Mouse (Mus musculus) liver, embryonic 15.5 days (tissue): ENCODE data around the gene R3hdm4. TPM values are rescaled to one million over a fixed set of nuclear protein-coding genes. Genes with fewer than 3 reads are reported as not detected.

Source experiments
- ATAC-seq: fragments of 200-750 bp; cut with Nextera tagmentation; 2 replicates; pipeline ENCODE4 v1.8.0; 2017; ENCODE audit warnings: moderate number of reproducible peaks, mild to moderate bottlenecking, moderate library complexity; ENCODE audit not compliant: insufficient read depth
- H3K27ac ChIP-seq: fragments of 300-500 bp; sonication (generic); replicated peaks from 2 replicates; pipeline ENCODE4 v1.5.1; 2015; ENCODE audit warnings: mild to moderate bottlenecking, inconsistent platforms
- H3K27me3 ChIP-seq: fragments of 300-500 bp; sonication (generic); 2 replicates; pipeline ENCODE4 v1.6.1; 2015; ENCODE audit warnings: mild to moderate bottlenecking, inconsistent platforms
- H3K36me3 ChIP-seq: fragments of 300-500 bp; sonication (generic); replicated peaks from 2 replicates; pipeline ENCODE4 v1.6.1; 2015; ENCODE audit warnings: moderate library complexity, mild to moderate bottlenecking, inconsistent platforms
- H3K4me1 ChIP-seq: fragments of 300-500 bp; sonication (generic); replicated peaks from 2 replicates; pipeline ENCODE4 v1.6.1; 2015; ENCODE audit warnings: inconsistent platforms
- H3K4me2 ChIP-seq: fragments of 300-500 bp; sonication (generic); 2 replicates; pipeline ENCODE4 v1.6.1; 2015; ENCODE audit warnings: moderate library complexity, mild to moderate bottlenecking, inconsistent platforms
- H3K4me3 ChIP-seq: fragments of 300-500 bp; sonication (generic); replicated peaks from 2 replicates; pipeline ENCODE4 v1.5.1; 2015; ENCODE audit warnings: mild to moderate bottlenecking, inconsistent platforms
- H3K9ac ChIP-seq: fragments of 300-500 bp; sonication (generic); 2 replicates; pipeline ENCODE4 v1.6.1; 2015; ENCODE audit warnings: moderate library complexity, mild to moderate bottlenecking, inconsistent platforms
- H3K9me3 ChIP-seq: fragments of 300-500 bp; sonication (generic); replicated peaks from 2 replicates; pipeline ENCODE4 v1.6.1; 2016; ENCODE audit warnings: inconsistent platforms
- WGBS: fragments of 180-500 bp; shearing (Covaris S2); methylation state at CpG from one replicate; pipeline ENCODE4 v1.1.7; 2015; ENCODE audit warnings: mixed read lengths; ENCODE audit not compliant: insufficient replicate concordance; 5-methylcytosine and 5-hydroxymethylcytosine counted together
- polyA plus RNA-seq: library from polyadenylated mRNA; unstranded; fragments of >200 nt; fragmentation: Nextera tagmentation; extraction: Ambion mirVana; gene quantifications from 2 replicates; pipeline ENCODE4 v1.2.1, GENCODE M21; 2015

R3hdm4 gene
- polyA plus RNA-seq, 1 experiment from 2014 or later: 52.4 TPM

DNA sequence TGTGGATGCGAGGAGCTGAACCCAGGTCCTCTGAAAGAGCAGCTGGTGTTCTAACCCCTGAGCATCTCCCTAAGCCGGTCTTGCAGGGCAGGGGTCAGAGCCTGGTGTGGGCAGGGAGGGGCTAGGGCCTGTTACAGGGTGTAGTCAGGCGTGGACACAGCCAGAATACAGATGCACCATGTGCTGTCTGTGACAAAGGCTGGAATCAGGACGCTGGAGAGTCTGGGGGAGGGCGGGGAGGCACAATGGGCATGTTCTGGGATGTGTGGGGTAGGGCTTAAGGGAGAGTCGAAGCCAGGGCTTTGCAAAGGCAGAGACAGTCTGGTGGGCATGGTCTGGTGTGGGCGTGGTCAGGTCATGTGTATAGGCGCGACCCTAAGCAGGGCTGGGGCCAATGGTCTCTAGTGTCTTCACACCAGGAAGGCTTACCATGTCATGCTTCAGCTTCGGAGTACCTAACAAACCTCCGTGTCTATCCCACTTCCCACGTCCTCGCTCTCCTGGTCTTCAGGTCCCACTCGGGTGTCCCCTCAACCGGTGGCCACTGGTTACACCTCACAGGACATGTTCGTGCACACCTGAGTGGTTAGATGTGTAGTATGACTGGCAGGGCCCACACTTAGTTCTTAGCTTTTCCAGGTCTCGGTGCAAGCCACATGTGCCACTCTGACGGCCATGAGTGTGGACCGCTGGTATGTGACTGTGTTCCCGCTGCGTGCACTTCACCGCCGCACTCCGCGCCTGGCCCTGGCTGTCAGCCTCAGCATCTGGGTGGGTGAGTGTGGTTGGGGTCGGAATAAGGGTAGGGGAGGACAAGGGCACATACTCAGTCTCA lies 735 bp downstream of the R3hdm4 start:
- Histone ChIP-seq H3K27me3 (peaks cover 67% of the 10 kb centered on the region), H3K9ac (no peak overlapping the region), H3K9me3 (no peaks in the 10 kb centered on the region), H3K27ac (no peak overlapping the region), H3K4me3 (0 out of 2 replicates have a peak overlapping the region, but pooled peaks have one; percentile 7), H3K4me2 (no peak overlapping the region), H3K4me1 (peaks cover 73% of the 10 kb centered on the region), H3K36me3 (no peaks in the 10 kb centered on the region)
- ATAC-seq: no peak
- 28% methylated on average over 26 of the region's 26 CpGs for WGBS

DNA sequence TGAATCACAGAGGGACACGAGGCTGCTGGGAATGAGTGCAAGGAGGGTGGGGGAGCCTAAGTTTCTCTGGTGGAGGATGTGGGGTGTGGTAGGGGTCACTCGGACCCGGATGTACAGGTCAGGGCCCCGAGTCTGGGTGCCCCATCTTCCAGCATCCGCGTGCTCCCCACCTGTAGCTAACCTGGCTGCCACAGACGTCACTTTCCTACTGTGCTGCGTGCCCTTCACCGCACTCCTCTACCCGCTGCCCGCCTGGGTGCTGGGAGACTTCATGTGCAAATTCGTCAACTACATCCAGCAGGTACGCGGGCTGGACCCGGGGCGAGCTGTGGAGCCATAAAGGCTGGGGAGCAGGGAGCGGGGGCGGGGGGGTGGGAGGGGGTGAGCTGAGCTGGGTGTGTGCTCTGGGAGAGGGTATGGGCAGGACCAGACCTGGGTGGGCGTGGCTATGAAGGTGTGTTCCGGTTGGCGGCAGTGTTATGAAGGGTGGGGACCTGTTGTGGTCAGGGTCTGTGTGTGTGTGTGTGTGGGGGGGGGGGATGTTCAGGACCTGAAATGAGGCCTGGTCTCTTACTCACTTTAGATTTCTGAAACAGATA lies 1.7 kb downstream of the R3hdm4 start:
- Histone ChIP-seq H3K27me3 (peaks cover 67% of the 10 kb centered on the region), H3K4me1 (peaks cover 78% of the 10 kb centered on the region), H3K9me3 (no peaks in the 10 kb centered on the region), H3K36me3 (no peaks in the 10 kb centered on the region), H3K4me2 (peak overlapping the region; percentile 41), H3K27ac (no peak overlapping the region), H3K9ac (no peak overlapping the region), H3K4me3 (no peak overlapping the region)
- no peak for ATAC-seq
- WGBS: 11% methylated on average over 21 of the region's 21 CpGs

DNA sequence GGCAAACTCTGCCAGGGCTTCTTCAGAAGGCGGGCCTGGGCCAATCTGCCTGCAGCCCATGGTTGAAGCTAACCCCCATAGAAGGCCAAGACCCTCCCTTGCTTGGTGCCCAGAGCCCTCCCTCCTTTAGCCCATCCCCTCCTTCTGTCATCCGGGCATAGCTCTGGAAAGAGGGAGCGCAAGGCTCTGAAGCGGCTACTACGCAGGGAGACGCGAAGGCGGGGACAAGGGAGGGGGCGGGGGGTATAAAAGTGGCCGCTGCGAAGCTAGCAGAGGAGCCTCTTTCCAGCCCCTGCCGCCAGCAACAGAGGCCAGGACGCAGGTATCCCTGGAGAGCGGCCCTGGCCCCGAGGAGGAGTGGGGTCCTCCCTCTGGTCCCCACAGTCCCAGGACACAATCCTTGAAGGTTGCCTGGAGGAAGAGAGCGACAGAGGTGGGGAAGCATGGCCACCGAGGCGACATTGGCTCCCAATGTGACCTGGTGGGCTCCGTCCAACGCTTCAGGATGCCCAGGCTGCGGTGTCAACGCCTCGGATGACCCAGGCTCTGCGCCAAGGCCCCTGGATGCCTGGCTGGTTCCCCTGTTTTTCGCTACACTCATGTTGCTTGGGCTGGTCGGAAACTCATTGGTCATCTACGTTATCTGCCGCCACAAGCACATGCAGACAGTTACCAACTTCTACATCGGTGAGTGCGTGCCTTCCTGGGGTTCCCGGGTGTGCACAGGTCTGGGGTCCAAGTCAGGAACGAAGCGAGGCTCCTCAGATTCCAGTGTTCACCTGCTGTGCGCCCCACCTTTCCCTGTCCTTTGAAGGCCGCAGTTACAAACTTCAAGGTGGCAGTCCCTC lies 2.6 kb downstream of the R3hdm4 start:
- H3K4me1 ChIP-seq: peaks cover 86% of the 10 kb centered on the region
- H3K9ac ChIP-seq: 0 out of 2 replicates have a peak overlapping the region, but pooled peaks have one; percentile 6
- H3K36me3 ChIP-seq: no peaks in the 10 kb centered on the region
- H3K4me2 ChIP-seq: peak overlapping the region; percentile 41
- ATAC-seq: no peak
- peaks cover 65% of the 10 kb centered on the region for H3K27me3 ChIP-seq
- no peak overlapping the region for H3K4me3 ChIP-seq
- no peak overlapping the region for H3K27ac ChIP-seq
- H3K9me3 ChIP-seq: no peaks in the 10 kb centered on the region
- WGBS: 15% methylated on average over 35 of the region's 35 CpGs

DNA sequence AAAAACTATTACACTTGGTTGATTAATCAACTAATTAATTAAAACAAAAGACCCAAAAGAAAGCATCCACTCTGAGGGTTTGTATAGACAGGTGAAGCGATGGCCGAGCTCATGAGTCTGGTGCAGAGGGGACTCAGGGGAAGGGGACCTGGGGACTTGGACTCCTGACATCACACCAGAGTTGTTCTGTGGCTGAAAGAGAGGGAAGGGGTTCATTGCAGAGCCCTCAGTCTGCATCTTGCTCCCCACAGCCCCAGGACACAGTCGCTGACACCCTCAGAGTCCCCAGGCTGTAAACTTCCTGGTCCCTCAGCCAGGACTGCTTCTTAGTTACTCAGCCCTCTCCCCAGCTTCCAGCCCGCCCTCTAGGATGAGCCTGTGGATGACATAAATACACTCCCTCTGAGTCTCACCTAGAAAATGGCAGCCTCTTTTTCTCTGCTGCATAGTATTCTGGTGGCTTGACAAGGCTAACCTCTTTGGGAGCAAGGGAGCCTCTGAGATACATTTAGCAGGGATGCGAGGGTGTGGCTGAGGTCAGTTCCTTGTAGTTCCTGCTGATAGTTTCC lies 3.4 kb downstream of the R3hdm4 start:
- no peak for ATAC-seq
- Histone ChIP-seq H3K9ac (no peak overlapping the region), H3K27ac (peak overlapping the region; percentile 87; the same call in 1 of the 2 replicates), H3K4me3 (peak overlapping the region; percentile 77), H3K27me3 (peaks cover 57% of the 10 kb centered on the region), H3K4me2 (peak overlapping the region; percentile 97), H3K4me1 (peaks cover 92% of the 10 kb centered on the region), H3K9me3 (no peaks in the 10 kb centered on the region), H3K36me3 (0 out of 2 replicates have a peak, but pooled peaks cover 6% of the 10 kb centered on the region)
- WGBS: 55% methylated on average over 5 of the region's 5 CpGs

DNA sequence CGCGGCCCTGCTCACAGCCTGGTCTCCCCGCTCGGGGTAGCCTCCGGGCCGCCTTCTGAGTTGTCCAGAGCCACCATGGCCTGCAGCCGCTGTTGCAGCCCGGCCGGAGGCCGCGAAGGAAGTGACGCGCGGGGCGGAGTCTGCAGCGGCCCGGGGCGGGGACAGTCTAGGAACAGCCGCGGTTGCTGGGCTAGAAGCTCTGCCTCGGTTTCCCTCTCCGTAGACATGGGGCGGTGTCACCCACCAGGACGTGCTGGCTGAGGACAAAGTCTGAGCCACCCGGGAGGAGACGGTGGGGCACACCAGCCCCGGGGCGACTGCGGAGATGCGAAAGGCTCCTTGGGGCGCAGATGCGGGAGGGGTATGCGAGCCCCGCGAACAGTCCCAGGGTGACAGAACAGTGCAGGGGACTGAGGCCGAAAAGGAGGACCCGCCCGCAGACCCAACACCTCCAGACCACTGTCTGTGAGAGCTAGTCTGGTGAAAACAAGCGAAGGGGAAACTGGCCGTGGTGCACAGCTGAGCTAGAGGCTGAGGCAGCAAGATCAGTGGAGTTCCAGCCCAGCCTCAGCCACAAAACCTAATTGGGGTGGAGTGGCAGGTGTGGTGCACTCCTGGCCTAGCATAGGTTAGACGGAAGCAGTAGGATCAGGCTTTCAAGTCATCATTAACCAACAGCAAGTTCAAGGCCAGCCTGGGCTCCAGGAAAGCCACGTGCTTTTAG lies 4.0 kb downstream of the R3hdm4 start, which contains the start of gene Kiss1r:
TSS of gene Kiss1r (plus strand) at position 164 of the 724 bp plus-strand sequence.
- H3K4me1 ChIP-seq: peaks cover 97% of the 10 kb centered on the region
- H3K9ac ChIP-seq: peak within 1 kb of the TSS; percentile 88
- peaks cover 12% of the 10 kb centered on the region; the same call in 1 of the 2 replicates for H3K36me3 ChIP-seq
- H3K27me3 ChIP-seq: peaks cover 51% of the 10 kb centered on the region
- peak within 1 kb of the TSS; percentile 97 for H3K4me2 ChIP-seq
- H3K27ac ChIP-seq: peak within 1 kb of the TSS; percentile 87
- H3K9me3 ChIP-seq: no peaks in the 10 kb centered on the region
- 2% methylated on average over 42 of the region's 42 CpGs for WGBS
- ATAC-seq: peak; percentile 76
- peak within 1 kb of the TSS; percentile 77 for H3K4me3 ChIP-seq

DNA sequence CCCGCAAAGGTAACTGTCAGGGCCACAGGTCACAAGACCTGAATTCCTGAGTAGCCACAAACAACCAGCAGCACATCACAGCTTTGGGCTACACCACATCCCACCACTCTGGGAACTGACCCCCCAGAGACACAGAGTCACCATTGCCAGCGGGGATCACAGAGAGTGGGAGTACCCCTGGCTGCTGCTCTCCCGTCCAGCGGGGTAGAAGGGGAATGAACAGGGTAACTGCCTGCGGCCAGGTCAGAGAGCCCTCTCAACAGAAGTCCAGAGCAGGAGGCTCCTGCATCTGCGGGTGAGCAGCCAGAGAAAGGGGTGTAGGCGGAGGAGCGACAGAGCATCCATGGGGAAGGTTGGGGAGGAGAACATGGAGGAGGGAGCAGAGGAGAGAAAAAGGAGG lies 4.9 kb downstream of the R3hdm4 start:
- no peaks in the 10 kb centered on the region for H3K9me3 ChIP-seq
- H3K4me1 ChIP-seq: peaks cover 93% of the 10 kb centered on the region
- 8% methylated on average over 8 of the region's 8 CpGs for WGBS

DNA sequence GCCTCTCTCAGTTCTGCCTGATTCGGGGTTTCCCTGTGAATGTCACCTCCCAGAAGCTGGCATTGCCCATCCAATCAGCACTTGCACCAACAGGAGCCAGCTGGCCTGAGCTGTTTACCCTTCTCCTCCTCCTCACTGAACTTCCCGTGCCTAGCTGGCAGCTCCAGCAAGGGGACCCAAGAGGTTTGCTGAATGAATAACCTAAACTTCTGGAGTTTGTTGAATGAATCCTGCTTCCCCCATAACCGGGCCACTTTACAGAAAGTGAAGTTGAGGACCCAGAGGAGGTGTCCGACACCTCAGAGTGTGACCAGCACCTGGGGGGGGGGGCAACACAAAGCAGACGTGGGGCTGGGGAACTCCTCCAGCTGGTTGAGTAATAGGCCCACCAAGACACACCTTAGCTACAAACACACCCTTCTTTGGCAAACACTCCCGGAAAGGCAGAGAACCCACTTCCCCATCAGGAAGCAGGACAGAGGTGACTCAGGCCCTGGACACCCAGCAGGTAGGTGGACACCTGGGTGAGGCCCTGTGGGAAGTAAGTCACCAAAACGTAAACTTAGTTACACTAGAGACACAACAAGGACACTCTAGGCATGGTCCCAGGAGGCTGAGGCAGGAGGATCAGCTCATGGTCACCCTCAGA lies 5.9 kb downstream of the R3hdm4 start:
- Histone ChIP-seq H3K27ac (peak overlapping the region; percentile 87), H3K9ac (peak overlapping the region; percentile 88), H3K36me3 (peaks cover 29% of the 10 kb centered on the region; the same call in 1 of the 2 replicates), H3K4me2 (peak overlapping the region; percentile 97), H3K4me1 (peaks cover 84% of the 10 kb centered on the region), H3K9me3 (no peaks in the 10 kb centered on the region), H3K4me3 (peak overlapping the region; percentile 77), H3K27me3 (peaks cover 32% of the 10 kb centered on the region)
- 0 out of 2 replicates have a peak, but pooled peaks have one; percentile 0 for ATAC-seq
- WGBS: 31% methylated on average over 7 of the region's 7 CpGs

More for the DNA sequence above, 4.9 kb downstream of the R3hdm4 start:
- H3K27ac ChIP-seq: peak overlapping the region; percentile 87
- H3K27me3 ChIP-seq: peaks cover 42% of the 10 kb centered on the region
- H3K36me3 ChIP-seq: peaks cover 21% of the 10 kb centered on the region; the same call in 1 of the 2 replicates
- no peak for ATAC-seq
- peak overlapping the region; percentile 77 for H3K4me3 ChIP-seq
- H3K4me2 ChIP-seq: peak overlapping the region; percentile 97
- H3K9ac ChIP-seq: peak overlapping the region; percentile 88

DNA sequence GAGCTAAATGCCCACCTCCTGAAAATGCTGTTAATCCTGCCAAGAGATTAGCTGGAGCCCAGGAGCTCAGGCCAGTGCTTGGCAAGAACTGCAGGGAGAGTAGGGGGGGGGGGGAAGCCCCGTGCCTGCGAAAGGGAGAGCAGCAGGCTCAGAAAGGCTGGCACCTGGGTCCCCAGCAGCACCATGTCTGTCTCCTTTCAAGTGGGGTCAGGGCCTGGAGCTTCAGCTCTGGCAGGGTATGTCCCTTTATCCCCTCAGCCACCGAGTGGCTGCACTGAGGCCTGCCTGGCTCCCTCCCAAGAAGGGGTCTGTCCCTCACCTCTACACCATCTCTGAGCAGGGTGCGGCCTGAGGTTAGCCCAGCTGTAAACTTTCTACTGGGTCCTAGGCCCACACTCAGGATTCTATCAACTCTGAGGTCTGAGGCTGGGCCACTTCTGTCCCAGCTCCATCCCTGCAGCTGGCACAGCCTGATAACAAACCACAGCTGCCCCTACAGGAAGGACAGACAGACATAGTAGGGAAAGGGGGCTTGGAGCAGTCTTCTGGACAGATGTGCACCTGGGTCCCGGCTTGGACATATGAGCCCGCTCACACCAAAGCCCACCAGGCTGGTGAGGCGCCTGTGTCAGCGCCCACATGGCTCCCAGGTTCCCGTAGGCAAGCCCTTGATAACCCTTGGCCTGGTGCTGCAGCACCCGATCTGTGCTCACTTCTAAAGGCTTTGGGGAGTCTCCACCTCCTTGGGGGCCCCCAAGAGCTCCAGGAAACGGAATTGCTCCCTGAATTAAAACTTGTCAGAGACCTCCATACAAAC lies 6.7 kb downstream of the R3hdm4 start:
- H3K4me2 ChIP-seq: peak overlapping the region; percentile 97
- H3K36me3 ChIP-seq: peaks cover 29% of the 10 kb centered on the region; the same call in 1 of the 2 replicates
- H3K27me3 ChIP-seq: peaks cover 24% of the 10 kb centered on the region
- H3K9me3 ChIP-seq: no peaks in the 10 kb centered on the region
- peak overlapping the region; percentile 77 for H3K4me3 ChIP-seq
- peak overlapping the region; percentile 88 for H3K9ac ChIP-seq
- H3K27ac ChIP-seq: peak overlapping the region; percentile 87
- WGBS: 21% methylated on average over 11 of the region's 11 CpGs
- peak; percentile 73 for ATAC-seq
- H3K4me1 ChIP-seq: peaks cover 84% of the 10 kb centered on the region

DNA sequence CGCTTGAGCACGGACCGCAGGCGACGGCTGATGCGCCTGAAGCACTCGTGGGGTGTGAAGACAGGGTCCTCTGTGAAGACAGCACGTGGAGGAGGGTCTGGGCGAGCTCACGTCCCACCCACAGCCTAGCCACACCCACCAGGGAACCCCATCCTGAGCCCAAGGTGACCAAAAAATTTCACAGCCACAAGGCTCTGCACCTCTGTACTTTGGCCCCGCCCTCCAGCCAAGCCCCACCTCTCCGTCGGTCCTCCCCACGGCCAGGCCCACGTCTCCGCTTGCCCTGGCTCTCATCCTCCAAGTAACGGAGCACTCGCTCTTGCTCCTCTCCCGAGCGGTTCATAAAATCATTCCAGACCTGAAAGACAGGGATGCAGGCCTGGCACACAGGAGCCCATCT lies 8.6 kb downstream of the R3hdm4 start:
- ATAC-seq: no peak
- H3K4me1 ChIP-seq: peaks cover 78% of the 10 kb centered on the region
- no peaks in the 10 kb centered on the region for H3K9me3 ChIP-seq
- no peak overlapping the region for H3K4me2 ChIP-seq
- 72% methylated on average over 20 of the region's 20 CpGs for WGBS
- peaks cover 5% of the 10 kb centered on the region for H3K27me3 ChIP-seq
- peaks cover 29% of the 10 kb centered on the region; the same call in 1 of the 2 replicates for H3K36me3 ChIP-seq
- H3K4me3 ChIP-seq: no peak overlapping the region
- H3K27ac ChIP-seq: no peak overlapping the region
- H3K9ac ChIP-seq: no peak overlapping the region
